Mouse (Mus musculus) retina, postnatal 7 days (tissue): ENCODE measurements around the gene Creld2.

Experiments used
- DNase-seq: peaks from one replicate; pipeline ENCODE4 v3.0.0-alpha.2; 2012; ENCODE audit warnings: low read depth, low spot score

The Creld2 gene

GRCm38 (mm10) chr15:88851507-88852149 lies 32.2 kb downstream of the Creld2 start:
- DNase-seq = no peak

GRCm38 (mm10) chr15:88853106-88853505 lies 33.7 kb downstream of the Creld2 start:
- no peak for DNase-seq

- no peak for DNase-seq
Observed at GRCm38 (mm10) chr15:88854119-88854968, 34.9 kb downstream of the Creld2 start.

GRCm38 (mm10) chr15:88854969-88855830 lies 35.8 kb downstream of the Creld2 start:
- no peak for DNase-seq

GRCm38 (mm10) chr15:88855896-88856417 lies 36.5 kb downstream of the Creld2 start:
- DNase-seq = no peak

- no peak for DNase-seq
Observed at GRCm38 (mm10) chr15:88856613-88857012, 37.2 kb downstream of the Creld2 start.

- DNase-seq = no peak
Observed at GRCm38 (mm10) chr15:88857361-88857760, 37.9 kb downstream of the Creld2 start.

GRCm38 (mm10) chr15:88858141-88858541 lies 38.7 kb downstream of the Creld2 start:
- DNase-seq = no peak

GRCm38 (mm10) chr15:88858707-88859106 lies 39.3 kb downstream of the Creld2 start:
- no peak for DNase-seq

- DNase-seq = no peak
Observed at GRCm38 (mm10) chr15:88859206-88859970, 39.9 kb downstream of the Creld2 start.

GRCm38 (mm10) chr15:88860781-88861180 lies 41.3 kb downstream of the Creld2 start:
- DNase-seq = no peak

GRCm38 (mm10) chr15:88861772-88862622 lies 42.6 kb downstream of the Creld2 start, which contains the start of gene Pim3:
Gene Pim3, plus strand, starts transcription at chr15:88862186.
- peak; percentile 98 for DNase-seq

- DNase-seq = no peak
Observed at GRCm38 (mm10) chr15:88862881-88863694, 43.6 kb downstream of the Creld2 start.

- DNase-seq = peak; percentile 82
Observed at GRCm38 (mm10) chr15:88863695-88864231, 44.3 kb downstream of the Creld2 start.

GRCm38 (mm10) chr15:88864270-88865030 lies 45.0 kb downstream of the Creld2 start:
- DNase-seq = no peak

GRCm38 (mm10) chr15:88865061-88865460 lies 45.6 kb downstream of the Creld2 start:
- no peak for DNase-seq

GRCm38 (mm10) chr15:88865888-88866695 lies 46.6 kb downstream of the Creld2 start:
- no peak for DNase-seq
